Mouse (Mus musculus): Measurements from ENCODE around the gene Ifi27l2a. TPM values are rescaled to one million over a fixed set of nuclear protein-coding genes. Genes with fewer than 3 reads are reported as not detected.

Ifi27l2a gene
- 100 to 1,000 TPM; 101 to 117 TPM for total RNA-seq (2023)

GRCm38 (mm10) chr12:103443524-103443923 is at the start of gene Ifi27l2a:
Gene Ifi27l2a (minus strand): TSS chr12:103443680.

DNA sequence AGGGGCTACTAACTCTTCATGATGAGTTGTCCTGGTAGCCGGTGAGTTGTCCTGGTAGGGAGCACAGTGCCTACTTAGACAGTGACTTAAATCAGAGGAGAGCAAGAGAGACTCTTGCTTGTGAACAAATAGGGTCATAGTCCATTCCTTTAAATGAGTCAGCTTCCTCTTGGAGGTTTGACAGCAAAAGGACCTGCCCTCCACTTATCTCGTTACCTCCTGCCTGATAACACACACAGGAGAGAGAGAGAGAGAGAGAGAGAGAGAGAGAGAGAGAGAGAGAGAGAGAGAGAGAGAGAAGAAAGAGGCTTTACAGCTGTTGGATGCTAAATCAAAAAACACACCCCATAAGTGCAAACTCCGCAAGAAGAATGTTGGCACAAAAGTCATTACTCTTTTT is 13.7 kb upstream of the Ifi27l2a start, which contains the start of gene Ifi27l2b:
Ifi27l2b (minus strand) TSS at position 84 of the 400 bp plus-strand sequence.

GRCm38 (mm10) chr12:103433986-103434731 is 9.3 kb downstream of the Ifi27l2a start, which contains the start of gene Ifi27:
Gene Ifi27 (plus strand): TSS chr12:103434211.

DNA sequence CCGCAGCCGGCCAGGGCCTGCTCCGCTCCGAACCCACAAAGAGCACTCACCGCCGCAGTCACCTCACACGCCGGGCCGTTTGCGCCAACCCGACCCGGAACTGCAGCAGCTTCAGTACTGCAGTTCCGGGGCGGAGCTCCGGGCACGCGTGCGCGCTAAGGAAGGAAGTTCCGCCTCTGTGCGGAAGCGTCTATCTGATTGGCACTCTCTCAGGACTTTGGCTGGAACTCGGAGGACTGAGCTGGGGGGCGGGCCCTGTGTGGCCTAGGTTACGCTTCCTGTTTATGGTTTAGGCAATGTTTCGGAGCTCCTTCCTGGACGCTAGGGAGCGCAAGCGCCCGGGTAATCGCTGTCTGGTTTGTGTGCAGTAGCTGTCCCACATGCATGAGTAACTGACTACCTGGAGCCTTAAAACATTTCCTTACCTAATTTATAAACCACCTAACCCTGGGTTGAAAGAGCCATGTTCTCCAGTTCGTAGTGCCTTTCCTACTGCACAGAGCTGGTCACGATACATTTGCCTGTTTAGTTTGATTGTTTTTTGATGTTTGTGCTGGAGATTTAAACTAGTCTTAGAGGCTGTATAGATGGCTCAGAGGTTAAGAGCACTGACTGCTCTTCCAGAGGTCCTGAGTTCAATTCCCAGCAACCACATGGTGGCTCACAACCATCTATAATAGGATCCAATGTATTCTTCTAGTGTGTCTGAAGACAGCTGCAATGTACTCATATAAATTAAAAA is 17.6 kb downstream of the Ifi27l2a start, which contains the start of gene Ddx24:
Ddx24 (minus strand) TSS at position 102 of the 742 bp plus-strand sequence.

GRCm38 (mm10) chr12:103407720-103408119 is 35.8 kb downstream of the Ifi27l2a start, which contains the start of gene 9330161L09Rik:
Gene 9330161L09Rik (minus strand): TSS chr12:103407820.

Other genes with a start within 250 kb of the Ifi27l2a start
- gene Prima1, start 201.5 kb downstream of the Ifi27l2a start, total RNA-seq (2023) = not detected
- gene Fam181a, start 132.7 kb downstream of the Ifi27l2a start, total RNA-seq (2023) = not detected
- under 1 TPM in 1 of 2 experiments, not detected in 1; 0.18 TPM for gene Asb2, start 87.7 kb downstream of the Ifi27l2a start, total RNA-seq (2023)
- 1 to 10 TPM; 1.8 to 2.2 TPM for gene Otub2, start 55.0 kb downstream of the Ifi27l2a start, total RNA-seq (2023)
- gene 9330161L09Rik, start 35.9 kb downstream of the Ifi27l2a start, total RNA-seq (2023) = 1 to 10 TPM; 1.4 to 2.5 TPM
- gene Ddx24, start 17.9 kb downstream of the Ifi27l2a start, total RNA-seq (2023) = 10 to 100 TPM; 57.6 to 59.6 TPM
- 10 to 100 TPM; 78.8 to 93.3 TPM for gene Ifi27, start 9.5 kb downstream of the Ifi27l2a start, total RNA-seq (2023)
- gene Ifi27l2b, start 13.5 kb upstream of the Ifi27l2a start, total RNA-seq (2023) = not detected
- gene Ppp4r4, start 88.6 kb upstream of the Ifi27l2a start, total RNA-seq (2023) = under 1 TPM; 0.09 to 0.11 TPM
- under 1 TPM; 0.26 to 0.37 TPM for gene Serpina10, start 187.8 kb upstream of the Ifi27l2a start, total RNA-seq (2023)
- gene Serpina6, start 213.5 kb upstream of the Ifi27l2a start, total RNA-seq (2023) = not detected
- not detected for gene Serpina16, start 232.5 kb upstream of the Ifi27l2a start, total RNA-seq (2023)